Mouse (Mus musculus): ENCODE measurements around the gene Slfn1.

DNA sequence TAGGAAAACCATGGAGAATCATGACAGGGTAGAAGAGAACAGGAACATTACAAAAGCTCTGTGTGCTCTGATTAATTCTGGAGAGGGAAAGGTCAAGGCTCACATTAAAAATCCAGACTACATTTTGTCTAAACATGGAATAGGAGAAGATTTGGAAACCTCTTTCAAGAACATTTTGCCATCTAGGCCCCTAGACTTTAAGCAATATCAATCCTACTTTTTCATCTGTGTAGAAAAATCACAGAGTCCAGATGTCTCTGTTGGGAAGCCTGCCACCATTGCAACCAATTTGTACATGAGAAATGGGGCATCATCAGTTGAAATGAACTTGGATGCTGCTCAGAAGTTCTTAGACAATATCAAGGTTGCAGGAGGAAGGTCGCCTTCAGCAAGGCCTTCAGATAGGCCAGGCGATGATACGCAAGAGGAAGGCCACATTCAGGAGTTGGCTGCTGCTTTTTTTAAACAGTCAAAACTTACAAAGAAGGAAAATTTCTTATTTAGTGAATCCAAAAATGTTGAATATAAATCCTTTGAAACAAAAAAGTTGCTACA is 4.6 kb downstream of the Slfn1 start:
- TF ChIP-seq CTCF (IDR thresholded peaks at IDR 0.05; ENCODE audit: low read depth, low read length) (no peak), GATA1 (IDR thresholded peaks at IDR 0.05; ENCODE audit: borderline replicate concordance, low read length) (no peak), TAL1 (conservative IDR thresholded peaks at IDR 0.05; ENCODE audit: low read depth, low read length) (no peak)

Measured in G1E (cell line).